Mouse (Mus musculus) liver, embryonic 13.5 days (tissue): ENCODE measurements around the gene Zfp784. TPM values are rescaled to one million over a fixed set of nuclear protein-coding genes. Genes with fewer than 3 reads are reported as not detected.
"Not testable (repeated sequence)": the region's sequence is repeated elsewhere in the genome, so short reads cannot be mapped to it uniquely, and the experiment has no call there.

ENCODE experiments used
- ATAC-seq: fragments of 200-750 bp; cut with Nextera tagmentation; 2 replicates; pipeline ENCODE4 v1.8.0; 2017; ENCODE audit warnings: low read depth, mild to moderate bottlenecking, moderate number of reproducible peaks, moderate library complexity
- DNase-seq: peaks from one replicate; pipeline ENCODE4 v3.0.0; 2022
- H3K27ac ChIP-seq: fragments of 300-500 bp; sonication (generic); 2 replicates; pipeline ENCODE4 v1.5.1; 2015; ENCODE audit warnings: moderate library complexity, mild to moderate bottlenecking, inconsistent platforms
- H3K27me3 ChIP-seq: fragments of 300-500 bp; sonication (generic); 2 replicates; pipeline ENCODE4 v1.6.1; 2015; ENCODE audit warnings: mild to moderate bottlenecking, inconsistent platforms
- H3K36me3 ChIP-seq: fragments of 300-500 bp; sonication (generic); 2 replicates; pipeline ENCODE4 v1.6.1; 2015; ENCODE audit warnings: mild to moderate bottlenecking, inconsistent platforms
- H3K4me1 ChIP-seq: fragments of 300-500 bp; sonication (generic); replicated peaks from 2 replicates; pipeline ENCODE4 v1.6.1; 2015; ENCODE audit warnings: inconsistent platforms
- H3K4me2 ChIP-seq: fragments of 300-500 bp; sonication (generic); 2 replicates; pipeline ENCODE4 v1.6.1; 2015; ENCODE audit warnings: inconsistent platforms, mild to moderate bottlenecking, moderate library complexity
- H3K4me3 ChIP-seq: fragments of 300-500 bp; sonication (generic); replicated peaks from 2 replicates; pipeline ENCODE4 v1.5.1; 2015; ENCODE audit warnings: mild to moderate bottlenecking, inconsistent platforms
- H3K9ac ChIP-seq: fragments of 300-500 bp; sonication (generic); 2 replicates; pipeline ENCODE4 v1.6.1; 2015; ENCODE audit warnings: mild to moderate bottlenecking, inconsistent platforms
- H3K9me3 ChIP-seq: fragments of 300-500 bp; sonication (generic); replicated peaks from 2 replicates; pipeline ENCODE4 v1.6.1; 2016; ENCODE audit warnings: inconsistent platforms
- WGBS: fragments of 180-500 bp; shearing (Covaris S2); methylation state at CpG from one replicate; pipeline ENCODE4 v1.1.7; 2015; ENCODE audit not compliant: insufficient replicate concordance; 5-methylcytosine and 5-hydroxymethylcytosine counted together
- polyA plus RNA-seq: library from polyadenylated mRNA; unstranded; fragments of >200 nt; fragmentation: Nextera tagmentation; extraction: Ambion mirVana; gene quantifications from 2 replicates; pipeline ENCODE4 v1.2.1, GENCODE M21; 2015

The Zfp784 gene
- polyA plus RNA-seq, 1 experiment from 2014 or later = 0.93 TPM

DNA sequence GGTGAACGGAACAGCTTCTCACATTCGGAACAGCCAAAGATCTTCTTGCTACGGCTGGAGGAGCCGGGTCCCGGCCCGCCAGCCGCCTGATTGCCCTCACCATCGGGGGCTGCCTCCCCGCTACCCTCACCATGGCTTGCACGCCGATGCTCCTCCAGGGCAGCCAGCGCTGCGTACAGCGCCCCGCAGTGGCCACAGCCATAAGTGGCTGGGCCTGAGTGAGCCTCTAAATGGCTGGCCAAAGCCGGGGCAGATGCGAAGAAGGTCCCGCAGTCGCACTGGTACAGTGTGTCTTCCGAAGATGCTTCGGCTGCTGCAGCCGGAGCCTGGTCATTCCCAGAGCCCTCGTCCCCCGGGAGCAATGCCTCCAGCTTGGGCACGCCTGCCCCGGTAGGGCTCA, 30.0 kb downstream of the Zfp784 start:
- Histone ChIP-seq H3K9ac (no peak overlapping the region), H3K27ac (no peak overlapping the region), H3K27me3 (no peaks in the 10 kb centered on the region), H3K4me3 (no peak overlapping the region), H3K9me3 (no peaks in the 10 kb centered on the region), H3K4me2 (no peak overlapping the region), H3K4me1 (peaks cover 8% of the 10 kb centered on the region), H3K36me3 (peaks cover 68% of the 10 kb centered on the region)
- no peak for ATAC-seq
- DNase-seq = no peak
- 90% methylated on average over 26 of the region's 26 CpGs for WGBS

DNA sequence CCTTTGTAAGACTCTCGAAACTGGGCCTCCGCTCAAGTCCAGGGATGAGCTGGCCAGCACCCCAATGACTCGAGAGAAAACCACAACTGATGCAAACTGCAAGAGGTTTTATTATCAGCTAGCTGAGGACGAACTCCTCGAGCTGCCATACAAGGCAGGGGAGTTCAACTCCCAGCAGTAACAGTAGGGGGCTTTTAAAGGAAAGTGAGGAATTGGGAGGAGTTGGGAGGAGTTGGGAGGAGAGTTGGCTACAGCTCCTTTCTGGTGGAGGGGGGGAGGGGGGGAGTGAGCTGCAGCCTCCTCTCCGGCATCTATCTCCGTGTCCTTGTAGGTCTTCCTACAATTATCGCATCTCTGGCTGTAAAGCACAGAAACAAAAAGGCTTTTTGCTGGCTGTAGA, 35.4 kb downstream of the Zfp784 start:
- H3K27me3 ChIP-seq, ATAC-seq, DNase-seq, H3K4me2 ChIP-seq, H3K9ac ChIP-seq, H3K9me3 ChIP-seq, H3K4me3 ChIP-seq, H3K4me1 ChIP-seq, H3K27ac ChIP-seq: not testable (repeated sequence)
- 65% methylated on average over 8 of the region's 8 CpGs for WGBS
- H3K36me3 ChIP-seq = peaks cover 16% of the 10 kb centered on the region

DNA sequence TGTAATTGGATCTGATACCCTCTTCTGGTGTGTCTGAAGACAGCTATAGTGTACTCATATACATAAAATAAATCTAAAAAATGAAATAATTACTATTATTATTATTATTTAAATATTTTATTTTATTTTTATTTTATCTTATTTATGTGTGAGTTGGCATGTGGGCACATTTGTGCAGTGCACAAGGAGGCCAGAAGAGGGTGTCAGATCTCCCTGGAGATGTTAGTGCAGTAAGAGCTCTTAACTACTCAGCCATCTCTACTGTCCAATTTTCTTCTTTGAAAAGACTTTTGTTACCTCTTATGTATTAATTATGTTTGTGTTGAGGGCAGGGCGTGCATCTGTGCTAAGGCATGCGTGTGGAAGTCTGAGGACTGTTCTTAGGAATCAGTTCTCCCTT, 38.4 kb downstream of the Zfp784 start:
- Histone ChIP-seq H3K4me1 (peaks cover 7% of the 10 kb centered on the region; the same call in 1 of the 2 replicates), H3K4me2 (no peak overlapping the region), H3K9me3 (peaks cover 4% of the 10 kb centered on the region; the same call in 1 of the 2 replicates), H3K36me3 (no peaks in the 10 kb centered on the region), H3K4me3 (no peak overlapping the region), H3K9ac (no peak overlapping the region), H3K27me3 (peaks cover 21% of the 10 kb centered on the region), H3K27ac (no peak overlapping the region)
- 48% methylated on average over 2 of the region's 2 CpGs for WGBS
- DNase-seq (no peak), ATAC-seq (no peak)

DNA sequence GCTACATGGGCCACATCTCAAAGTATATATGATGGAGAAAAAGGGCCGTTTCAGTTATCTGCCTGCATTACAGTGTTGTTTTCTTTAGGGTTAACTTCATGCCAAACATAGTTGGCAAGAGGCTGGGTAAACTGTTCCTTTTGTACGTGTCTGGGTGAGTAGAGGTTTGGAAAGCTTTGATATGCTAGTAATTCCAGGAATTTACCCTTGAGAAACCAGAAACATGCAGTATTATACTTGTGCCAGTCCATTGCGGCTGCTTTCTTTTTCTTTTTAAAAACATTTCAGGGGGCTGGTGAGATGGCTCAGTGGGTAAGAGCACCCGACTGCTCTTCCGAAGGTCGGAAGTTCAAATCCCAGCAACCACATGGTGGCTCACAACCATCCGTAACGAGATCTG, 41.3 kb downstream of the Zfp784 start:
- WGBS = 59% methylated on average over 8 of the region's 8 CpGs
- ATAC-seq (no peak), DNase-seq (no peak)
- Histone ChIP-seq H3K27me3 (peaks cover 49% of the 10 kb centered on the region), H3K4me2 (peak overlapping the region; percentile 60), H3K4me1 (peaks cover 7% of the 10 kb centered on the region; the same call in 1 of the 2 replicates), H3K36me3 (peaks cover 11% of the 10 kb centered on the region), H3K9me3 (no peaks in the 10 kb centered on the region), H3K27ac (no peak overlapping the region), H3K9ac (no peak overlapping the region), H3K4me3 (no peak overlapping the region)

DNA sequence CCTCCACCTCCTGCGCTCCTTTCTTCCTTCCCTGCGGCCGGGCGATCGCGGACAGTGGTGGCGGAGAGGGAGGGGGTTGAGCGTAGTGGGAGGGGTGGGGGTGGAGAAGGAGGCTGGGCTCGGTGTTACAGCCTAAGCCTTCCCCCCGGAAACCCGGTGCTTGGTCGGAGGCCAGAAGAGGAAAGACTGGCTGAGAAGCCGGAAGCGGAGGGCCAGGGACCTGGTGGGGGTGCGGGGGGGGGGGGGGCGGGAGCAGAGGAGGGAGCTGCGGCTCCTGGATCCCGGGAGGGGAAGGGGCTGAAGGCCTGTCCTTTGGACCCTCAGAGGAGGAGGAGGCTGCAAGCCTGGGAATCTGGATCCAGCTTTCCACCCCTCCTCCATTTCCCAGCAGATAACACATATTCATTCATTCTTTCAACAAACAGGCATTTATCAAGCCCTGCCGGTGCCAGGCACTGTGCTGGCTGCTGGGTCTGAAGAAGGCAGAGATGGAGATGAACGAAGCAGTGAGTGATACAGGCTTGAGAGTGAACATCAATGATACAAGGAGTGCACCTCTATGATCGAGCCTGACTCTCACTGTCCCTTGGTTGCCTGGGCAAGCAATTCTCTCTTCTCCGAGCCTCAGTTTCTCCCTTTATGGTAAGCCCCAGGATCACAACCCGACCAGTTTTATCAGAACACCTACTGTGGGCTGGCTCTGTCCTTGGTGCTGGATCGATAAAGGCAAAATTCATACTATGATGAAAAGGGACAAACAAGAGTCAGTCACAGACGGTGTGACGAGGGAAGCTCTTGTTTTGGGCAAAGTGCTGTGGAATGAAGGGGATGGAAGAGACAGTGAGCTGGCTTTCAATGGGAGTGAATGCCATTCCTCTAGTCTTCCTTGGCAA, 42.0 kb downstream of the Zfp784 start, which contains the start of gene Zfp579:
TSS of gene Zfp579 (minus strand) at position 156 of the 893 bp plus-strand sequence.
- H3K36me3 ChIP-seq = peaks cover 11% of the 10 kb centered on the region
- 9% methylated on average over 14 of the region's 26 CpGs for WGBS
- DNase-seq (no peak), ATAC-seq (peak; percentile 69)
- peak within 1 kb of the TSS; percentile 57 for H3K4me3 ChIP-seq
- H3K9me3 ChIP-seq = no peaks in the 10 kb centered on the region
- peaks cover 49% of the 10 kb centered on the region for H3K27me3 ChIP-seq
- peaks cover 7% of the 10 kb centered on the region; the same call in 1 of the 2 replicates for H3K4me1 ChIP-seq
- H3K4me2 ChIP-seq = peak within 1 kb of the TSS; percentile 60
- H3K9ac ChIP-seq = peak within 1 kb of the TSS; percentile 65
- 0 out of 2 replicates have a peak within 1 kb of the TSS, but pooled peaks have one; percentile 13 for H3K27ac ChIP-seq

DNA sequence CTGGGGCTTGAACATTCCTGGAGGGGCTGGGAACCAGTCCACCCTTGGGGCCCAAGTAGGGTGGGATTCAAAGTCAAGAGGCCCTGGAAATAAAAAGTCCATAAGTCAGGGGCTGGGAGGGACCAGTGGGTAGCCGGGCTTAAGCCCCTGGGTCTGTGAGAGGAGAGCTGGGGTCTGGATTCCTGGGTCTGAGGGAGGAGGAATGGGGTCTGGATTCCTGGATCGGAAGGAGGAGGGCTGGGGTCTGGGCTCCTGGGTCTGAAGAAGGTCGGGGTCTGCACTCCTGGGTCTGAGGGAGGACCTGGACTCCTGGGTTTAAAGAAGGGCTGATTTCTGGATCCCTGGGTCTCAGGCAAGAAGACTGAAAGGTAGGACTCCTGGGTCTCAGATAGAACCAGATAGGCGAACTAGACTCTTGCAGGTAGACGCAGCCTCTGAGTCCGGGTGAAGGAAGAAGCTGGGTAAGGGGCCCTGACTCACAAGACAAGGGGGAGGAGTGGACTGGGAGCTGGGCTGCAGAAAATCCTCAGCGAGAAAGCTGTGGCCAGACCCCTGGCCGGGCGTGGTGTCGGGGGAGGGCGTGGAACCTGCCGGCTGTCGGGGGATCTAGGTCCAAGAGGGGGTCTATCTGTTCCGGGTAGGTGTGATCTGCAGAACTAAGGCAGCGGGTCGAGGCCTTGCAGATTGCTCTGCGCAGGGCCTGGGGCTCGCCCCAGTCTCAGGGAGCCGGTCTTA, 42.8 kb downstream of the Zfp784 start:
- Histone ChIP-seq H3K4me1 (peaks cover 7% of the 10 kb centered on the region; the same call in 1 of the 2 replicates), H3K4me2 (peak overlapping the region; percentile 60), H3K9ac (peak overlapping the region; percentile 65), H3K27me3 (peaks cover 49% of the 10 kb centered on the region), H3K27ac (no peak overlapping the region), H3K9me3 (no peaks in the 10 kb centered on the region), H3K36me3 (peaks cover 11% of the 10 kb centered on the region), H3K4me3 (peak overlapping the region; percentile 57)
- 4% methylated on average over 19 of the region's 19 CpGs for WGBS
- ATAC-seq (no peak; the same call in 1 of the 2 replicates), DNase-seq (no peak)

DNA sequence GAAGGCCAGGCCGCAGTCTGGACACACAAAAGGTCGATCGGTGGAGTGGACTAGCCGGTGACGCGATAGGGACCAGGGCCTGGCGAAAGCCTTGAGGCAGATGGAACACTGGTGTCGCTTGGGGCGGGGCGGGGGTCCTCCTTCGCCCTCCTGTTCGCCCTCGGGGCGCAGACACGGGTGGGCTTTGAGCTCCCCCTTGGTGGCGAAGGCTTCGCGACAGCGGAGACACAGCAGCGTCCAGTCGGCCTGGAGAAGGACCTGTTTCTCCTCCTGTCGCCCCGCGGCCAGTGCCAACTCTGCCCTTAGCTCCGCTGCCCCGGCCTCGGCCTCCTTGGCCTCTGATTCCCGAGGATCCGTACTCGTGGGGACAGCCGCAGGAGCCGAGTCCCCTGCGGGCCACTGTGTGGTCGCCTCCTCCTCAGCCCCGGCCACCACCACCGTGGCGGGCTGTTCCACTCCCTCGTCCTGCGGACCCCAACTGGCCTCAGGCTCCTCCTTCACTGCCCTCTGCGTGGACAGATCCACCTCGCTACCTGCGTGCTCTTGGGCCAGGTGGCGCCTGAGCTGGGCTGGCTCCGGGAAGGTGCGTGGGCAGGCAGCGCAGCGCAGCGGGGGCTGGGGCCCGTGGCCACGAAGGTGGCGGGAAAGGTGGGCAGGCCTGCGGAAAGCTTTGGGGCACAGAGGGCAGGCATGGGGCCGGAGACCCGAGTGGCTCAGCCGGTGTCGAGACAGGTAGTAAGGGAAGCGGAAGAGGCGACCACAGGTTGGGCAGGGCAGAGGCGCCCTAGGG, 44.1 kb downstream of the Zfp784 start:
- DNase-seq = no peak
- no peaks in the 10 kb centered on the region for H3K9me3 ChIP-seq
- H3K36me3 ChIP-seq = peaks cover 11% of the 10 kb centered on the region
- no peak for ATAC-seq
- H3K4me1 ChIP-seq = peaks cover 7% of the 10 kb centered on the region; the same call in 1 of the 2 replicates
- no peak overlapping the region for H3K9ac ChIP-seq
- peaks cover 49% of the 10 kb centered on the region for H3K27me3 ChIP-seq
- H3K4me2 ChIP-seq = 0 out of 2 replicates have a peak overlapping the region, but pooled peaks have one; percentile 60
- 39% methylated on average over 59 of the region's 59 CpGs for WGBS
- no peak overlapping the region for H3K27ac ChIP-seq
- no peak overlapping the region for H3K4me3 ChIP-seq

DNA sequence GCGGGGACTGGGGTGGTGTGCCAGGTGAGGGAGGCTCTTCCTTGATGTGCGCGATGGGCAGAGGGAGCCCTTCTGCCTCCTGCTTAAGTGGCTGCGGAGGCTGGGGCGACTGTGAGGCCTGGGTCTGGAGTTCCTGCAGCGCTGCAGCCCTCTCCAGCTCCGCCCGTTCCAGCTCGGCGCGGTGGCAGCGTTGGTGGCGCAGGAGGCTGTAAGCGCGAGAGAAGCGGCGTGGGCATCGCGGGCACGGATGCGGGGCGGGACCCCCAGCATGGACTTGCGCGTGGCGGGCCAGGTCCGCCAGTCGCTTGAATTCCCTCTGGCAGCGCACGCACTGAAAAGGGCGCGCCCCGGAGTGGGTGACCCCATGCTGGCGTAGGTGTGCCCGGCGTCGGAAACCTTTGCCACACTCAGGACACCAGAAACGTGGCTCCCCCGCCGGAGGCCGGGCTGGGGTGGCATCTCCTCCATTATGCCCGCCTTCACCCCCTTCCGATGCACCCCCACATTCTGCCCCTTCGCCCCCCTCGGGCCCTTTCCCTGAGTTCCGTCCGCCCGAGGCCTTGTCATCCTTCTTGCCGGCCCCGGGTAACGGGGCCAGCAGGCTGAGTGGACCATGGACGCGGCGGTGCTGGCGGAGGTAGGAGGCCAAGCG, 44.8 kb downstream of the Zfp784 start:
- Histone ChIP-seq H3K36me3 (peaks cover 11% of the 10 kb centered on the region), H3K27ac (no peak overlapping the region), H3K4me1 (peaks cover 7% of the 10 kb centered on the region; the same call in 1 of the 2 replicates), H3K9ac (no peak overlapping the region), H3K4me3 (no peak overlapping the region), H3K27me3 (peaks cover 49% of the 10 kb centered on the region), H3K4me2 (no peak overlapping the region), H3K9me3 (no peaks in the 10 kb centered on the region)
- ATAC-seq = no peak
- WGBS = 32% methylated on average over 54 of the region's 55 CpGs
- DNase-seq = no peak

DNA sequence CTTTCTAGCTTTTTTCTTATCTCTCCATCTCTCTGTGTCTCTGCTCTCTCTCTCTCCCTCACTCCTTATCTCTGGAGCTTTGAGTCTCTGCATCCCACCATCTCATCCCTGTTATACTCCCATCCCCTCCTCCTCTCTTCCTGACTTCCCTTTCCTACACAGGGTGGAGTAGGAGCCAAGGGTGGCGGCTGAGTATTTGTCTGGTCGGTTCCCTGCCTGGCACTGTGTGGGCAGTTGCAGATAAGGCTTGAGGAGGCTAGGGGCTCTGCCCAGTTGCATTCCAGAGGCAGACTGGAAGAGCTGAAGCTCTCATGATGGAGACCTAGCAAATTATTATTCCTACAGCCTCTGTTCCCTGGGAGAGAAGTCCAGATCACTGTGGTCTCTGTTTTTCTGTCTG, 50.0 kb downstream of the Zfp784 start:
- Histone ChIP-seq H3K4me1 (no peaks in the 10 kb centered on the region), H3K4me2 (no peak overlapping the region), H3K9me3 (no peaks in the 10 kb centered on the region), H3K4me3 (no peak overlapping the region), H3K36me3 (peaks cover 6% of the 10 kb centered on the region), H3K27ac (no peak overlapping the region), H3K9ac (no peak overlapping the region), H3K27me3 (peaks cover 12% of the 10 kb centered on the region)
- no peak for DNase-seq
- 26% methylated on average over 2 of the region's 2 CpGs for WGBS
- ATAC-seq = no peak
